Mouse (Mus musculus): ENCODE results near the gene Rara.

Gene Rara

DNA sequence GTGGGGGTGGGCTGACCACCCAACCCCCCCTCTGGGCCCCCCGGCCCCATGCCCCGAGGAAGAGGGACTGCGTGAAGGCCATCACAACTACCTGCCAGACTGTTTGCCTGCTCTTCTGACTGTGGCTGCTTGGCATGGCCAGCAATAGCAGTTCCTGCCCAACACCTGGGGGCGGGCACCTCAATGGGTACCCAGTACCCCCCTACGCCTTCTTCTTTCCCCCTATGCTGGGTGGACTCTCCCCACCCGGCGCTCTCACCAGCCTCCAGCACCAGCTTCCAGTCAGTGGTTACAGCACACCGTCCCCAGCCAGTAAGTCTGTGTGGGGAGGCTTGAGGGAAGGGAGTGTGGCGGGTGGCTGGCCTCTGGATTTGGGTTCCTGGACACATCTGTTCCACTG is 22.9 kb downstream of the Rara start:
- in situ Hi-C loops (cut with MboI, MseI): loop anchor here in 1 of 2 experiments (10.0 kb wide), 1 partner anchor 1364 kb away; the partner anchor contains the start of gene Eif1

DNA sequence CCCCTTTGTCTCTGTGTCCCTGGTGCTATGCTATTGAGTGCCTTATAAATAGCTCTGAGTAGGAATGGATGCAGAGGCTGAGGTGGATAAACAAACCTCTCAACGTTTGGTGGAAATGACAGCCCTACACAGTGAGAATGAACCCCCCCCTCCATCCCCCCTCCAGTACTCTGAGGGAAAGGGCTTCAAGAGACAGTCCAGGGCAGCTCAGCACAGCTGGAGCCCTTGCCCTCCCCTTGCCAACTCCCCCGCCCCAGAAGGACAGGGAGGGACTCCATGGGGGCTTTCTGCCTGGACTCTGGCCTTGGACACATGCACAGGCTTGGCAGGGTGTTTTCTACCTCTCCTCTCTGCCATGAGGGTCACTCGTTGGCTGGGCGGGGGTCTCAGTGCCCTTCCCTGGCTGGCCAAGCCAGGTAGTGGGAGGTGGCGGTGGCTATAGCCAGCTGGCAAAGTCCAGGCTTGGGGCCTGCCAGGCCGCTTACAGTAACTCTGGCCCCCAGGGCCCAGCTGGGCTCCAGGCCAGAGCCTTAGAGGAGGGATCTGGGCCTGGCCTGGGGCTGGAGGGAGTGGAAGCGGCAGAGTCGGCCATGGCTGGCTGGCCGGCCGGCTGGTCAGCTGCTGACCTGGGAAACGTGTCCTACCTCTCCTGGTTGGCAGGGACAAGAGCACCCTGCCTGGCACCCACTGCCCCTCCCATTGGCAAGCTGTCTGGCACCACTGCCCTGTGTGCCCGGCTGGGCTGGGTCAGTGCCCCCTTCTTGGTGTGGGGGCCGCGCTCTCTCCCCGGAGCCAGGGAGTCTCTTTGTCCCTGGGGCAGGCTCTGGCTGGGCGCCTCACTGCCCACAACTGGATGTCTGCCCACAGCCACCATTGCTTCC is 23.6 kb downstream of the Rara start:
- in situ Hi-C loops (cut with MboI, MseI): loop anchor here in 1 of 2 experiments (10.0 kb wide), 1 partner anchor 1364 kb away; the partner anchor contains the start of gene Eif1

DNA sequence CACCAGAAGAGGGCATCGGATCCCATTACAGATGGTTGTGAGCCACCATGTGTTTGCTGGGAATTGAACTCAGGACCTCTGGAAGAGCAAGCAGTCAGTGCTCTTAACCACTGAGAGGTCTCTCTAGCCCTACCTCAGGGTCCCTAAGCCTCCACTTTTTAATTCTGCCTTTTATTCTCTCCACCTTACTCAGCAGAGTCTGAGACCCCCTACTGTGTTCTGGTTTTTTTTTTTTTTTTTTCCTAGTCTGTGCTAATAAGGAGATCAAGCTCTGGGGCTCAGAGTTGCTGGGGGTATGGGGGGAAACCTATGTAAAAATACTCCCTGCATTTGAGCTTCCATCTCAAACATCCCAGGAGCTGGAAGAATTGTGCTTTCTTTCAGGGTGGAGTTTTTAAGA is 24.5 kb downstream of the Rara start:
- in situ Hi-C loops (cut with MboI, MseI): loop anchor here in 1 of 2 experiments (10.0 kb wide), 1 partner anchor 1363 kb away; the partner anchor contains the start of gene Eif1

DNA sequence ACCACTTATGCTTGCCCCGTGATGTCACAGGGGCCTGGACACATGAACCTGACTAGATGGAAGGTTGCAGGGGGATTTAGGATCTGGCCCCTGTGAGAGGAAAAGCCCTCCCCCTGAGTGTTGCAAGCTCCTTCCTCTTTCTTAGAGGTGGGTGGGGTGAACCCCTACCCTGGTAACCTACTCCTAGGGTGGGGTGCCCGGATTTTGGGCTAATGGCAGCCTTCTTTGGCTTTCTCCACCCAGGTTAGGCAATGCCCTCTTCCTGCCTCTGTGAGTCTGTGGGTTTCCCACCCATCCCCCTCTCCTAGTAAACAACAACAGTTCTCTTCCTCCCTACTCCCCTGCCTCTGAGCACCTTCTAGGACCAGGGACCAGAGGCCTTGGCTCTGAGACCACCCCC is 25.1 kb downstream of the Rara start:
- in situ Hi-C loops (cut with MboI, MseI): loop anchor here in 1 of 2 experiments (10.0 kb wide), 1 partner anchor 1362 kb away; the partner anchor contains the start of gene Eif1

DNA sequence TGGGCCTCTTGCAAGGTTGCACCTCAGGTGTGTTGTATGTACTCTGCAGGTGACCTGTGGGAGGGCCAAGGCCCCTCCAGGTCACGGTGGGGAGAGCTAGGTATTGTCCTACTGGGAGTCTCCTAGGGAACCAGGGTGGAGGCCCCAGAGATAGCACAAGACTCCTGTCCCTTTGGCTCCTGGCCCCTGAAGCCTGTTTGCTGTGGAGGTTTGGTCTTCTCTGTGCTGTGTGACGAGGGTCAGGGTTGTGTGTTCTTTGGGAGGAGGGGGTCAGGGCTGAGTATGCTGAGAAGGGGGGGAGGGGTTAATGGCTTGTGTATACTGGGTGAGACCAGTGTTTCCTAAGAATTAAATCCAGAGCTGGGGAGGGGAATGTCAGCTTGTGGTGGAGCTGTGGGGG is 25.7 kb downstream of the Rara start:
- in situ Hi-C loops (cut with MboI, MseI): loop anchor here in 1 of 2 experiments (10.0 kb wide), 1 partner anchor 1361 kb away; the partner anchor contains the start of gene Eif1

DNA sequence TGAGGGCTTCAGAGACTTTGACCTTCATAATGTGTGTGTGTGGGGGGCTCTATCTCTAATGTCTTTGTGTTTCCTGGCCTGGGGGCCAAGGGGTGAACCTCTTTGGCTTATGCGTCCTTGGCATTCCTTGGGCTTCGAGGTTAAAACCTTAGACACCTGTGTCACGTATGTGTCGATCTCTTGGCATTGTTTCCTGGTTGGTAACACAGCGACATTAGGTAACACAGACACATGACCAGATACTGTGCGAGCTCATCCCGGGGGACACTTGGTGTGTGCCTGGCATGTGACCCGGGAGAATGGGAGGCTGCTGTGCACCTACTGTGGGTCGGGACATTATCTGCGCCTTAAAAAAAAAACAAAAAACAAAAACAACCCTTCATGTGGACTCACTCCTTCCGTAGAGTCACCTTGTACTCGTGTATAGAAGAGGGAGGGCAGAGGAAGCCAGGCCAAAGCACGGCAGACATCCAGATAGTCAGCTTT is 26.3 kb downstream of the Rara start:
- in situ Hi-C loops (cut with MboI, MseI): loop anchor here in 1 of 2 experiments (10.0 kb wide), 1 partner anchor 1361 kb away; the partner anchor contains the start of gene Eif1

DNA sequence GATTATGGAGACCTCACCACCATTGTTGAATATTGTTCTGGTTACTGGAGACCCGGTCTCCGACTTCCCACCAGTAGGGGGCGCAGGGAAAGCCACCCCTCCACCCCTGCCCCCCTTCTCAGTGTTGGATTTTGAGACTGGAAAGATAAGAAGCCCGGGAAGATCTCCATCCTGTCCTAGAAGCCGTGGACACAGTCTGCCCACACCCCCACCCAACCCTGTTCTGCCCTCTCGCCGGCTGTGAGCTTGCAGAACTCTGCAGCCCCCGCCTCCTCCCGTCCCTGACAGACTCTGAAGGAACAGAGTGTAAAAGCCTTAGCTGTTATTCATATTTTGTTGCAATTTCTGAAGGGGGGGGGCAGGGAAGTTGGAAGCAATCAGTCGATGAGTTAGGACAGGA is 26.8 kb downstream of the Rara start:
- in situ Hi-C loops (cut with MboI, MseI): loop anchor here in 1 of 2 experiments (10.0 kb wide), 1 partner anchor 1360 kb away; the partner anchor contains the start of gene Eif1

DNA sequence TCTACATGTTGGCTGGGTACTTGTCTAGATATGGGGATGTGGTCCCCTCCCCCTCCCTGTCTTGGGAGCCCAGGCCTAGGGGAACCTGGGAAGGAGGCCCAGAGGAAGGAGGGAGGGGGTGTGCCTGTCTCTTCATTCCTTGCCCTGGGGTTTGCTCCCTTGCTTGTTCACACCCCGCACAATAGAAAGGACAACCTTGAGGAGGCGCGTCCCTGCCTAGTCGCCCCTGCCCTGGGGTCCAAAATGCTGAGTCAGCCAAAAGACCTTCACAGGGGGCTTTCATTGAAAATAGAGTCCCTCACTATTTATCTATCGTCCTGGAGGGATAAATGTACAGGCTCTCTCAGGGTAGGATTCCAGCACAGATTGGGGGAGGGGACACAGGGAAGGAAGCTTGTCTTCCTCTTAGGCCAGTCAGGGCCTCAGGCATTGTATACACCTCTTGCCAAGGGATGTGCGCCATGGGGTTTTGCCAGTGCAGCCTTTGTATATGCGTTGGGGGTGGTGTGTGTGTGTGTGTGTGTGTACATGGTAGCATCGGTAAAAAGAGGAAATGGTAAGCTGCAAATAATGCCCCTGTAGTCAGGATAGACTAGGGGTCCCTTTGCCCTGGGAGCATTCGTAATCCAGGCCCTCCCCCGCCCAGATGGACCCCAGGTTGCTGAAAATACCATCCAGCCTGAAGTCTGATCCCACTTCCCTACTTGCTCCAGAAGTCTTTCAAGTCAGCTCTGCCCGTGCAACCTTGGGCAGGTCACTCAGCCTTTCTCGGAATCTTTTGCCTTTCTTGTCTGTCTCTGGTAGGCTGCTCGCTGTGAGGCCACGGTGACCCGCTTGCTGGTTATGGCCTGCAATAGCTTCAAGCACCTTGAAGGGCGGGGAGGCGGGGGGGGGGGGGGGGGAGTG is 27.4 kb downstream of the Rara start:
- in situ Hi-C loops (cut with MboI, MseI): loop anchor here in 1 of 2 experiments (10.0 kb wide), 1 partner anchor 1360 kb away; the partner anchor contains the start of gene Eif1

DNA sequence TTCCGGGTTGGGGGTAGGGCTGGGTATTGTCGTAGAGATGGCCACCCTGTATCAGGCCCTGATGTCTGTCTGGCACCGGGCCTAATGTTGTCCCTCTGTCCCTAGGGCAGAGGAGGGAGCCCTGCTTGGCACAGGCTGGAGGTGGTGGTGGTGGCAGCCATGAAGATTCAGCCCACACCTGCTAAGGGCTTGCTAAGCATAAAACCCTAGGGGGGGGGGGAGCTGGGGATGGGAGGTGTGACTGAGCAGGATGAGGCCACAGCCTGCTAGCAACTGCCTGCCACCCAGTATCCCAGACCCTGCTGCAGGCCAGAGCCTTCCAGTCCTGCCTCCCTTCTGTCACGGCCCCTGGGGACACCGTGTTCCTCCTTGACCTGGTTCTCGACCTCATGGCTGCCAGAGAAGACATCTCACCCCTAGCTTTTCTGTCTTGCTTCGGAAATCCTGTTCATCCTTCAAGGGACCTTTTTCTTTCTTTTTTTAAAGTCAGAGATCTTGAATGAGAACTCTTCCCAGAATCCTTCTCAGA is 28.2 kb downstream of the Rara start:
- in situ Hi-C loops (cut with MboI, MseI): loop anchor here in 1 of 2 experiments (10.0 kb wide), 1 partner anchor 1359 kb away; the partner anchor contains the start of gene Eif1

DNA sequence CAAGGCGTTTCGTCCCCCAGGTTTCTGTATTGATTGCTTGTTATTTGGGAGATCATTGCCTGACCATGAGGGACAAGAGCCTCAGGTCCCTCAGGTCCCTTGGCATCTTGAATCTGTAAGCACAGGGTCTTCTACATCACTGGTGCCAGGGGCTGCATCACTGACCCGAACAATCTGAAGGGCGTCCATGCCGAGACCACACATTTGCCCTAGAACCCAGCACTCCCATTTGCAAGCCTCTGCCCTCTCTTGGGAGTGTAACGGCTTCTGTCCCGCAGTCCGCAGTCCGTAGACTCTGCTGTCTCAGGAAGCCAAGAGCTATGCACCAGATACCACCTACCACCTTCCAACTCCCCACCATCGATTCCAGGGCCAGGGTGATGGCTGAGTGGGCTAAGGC is 28.7 kb downstream of the Rara start:
- in situ Hi-C loops (cut with MboI, MseI): loop anchor here in 1 of 2 experiments (10.0 kb wide), 1 partner anchor 1358 kb away; the partner anchor contains the start of gene Eif1

DNA sequence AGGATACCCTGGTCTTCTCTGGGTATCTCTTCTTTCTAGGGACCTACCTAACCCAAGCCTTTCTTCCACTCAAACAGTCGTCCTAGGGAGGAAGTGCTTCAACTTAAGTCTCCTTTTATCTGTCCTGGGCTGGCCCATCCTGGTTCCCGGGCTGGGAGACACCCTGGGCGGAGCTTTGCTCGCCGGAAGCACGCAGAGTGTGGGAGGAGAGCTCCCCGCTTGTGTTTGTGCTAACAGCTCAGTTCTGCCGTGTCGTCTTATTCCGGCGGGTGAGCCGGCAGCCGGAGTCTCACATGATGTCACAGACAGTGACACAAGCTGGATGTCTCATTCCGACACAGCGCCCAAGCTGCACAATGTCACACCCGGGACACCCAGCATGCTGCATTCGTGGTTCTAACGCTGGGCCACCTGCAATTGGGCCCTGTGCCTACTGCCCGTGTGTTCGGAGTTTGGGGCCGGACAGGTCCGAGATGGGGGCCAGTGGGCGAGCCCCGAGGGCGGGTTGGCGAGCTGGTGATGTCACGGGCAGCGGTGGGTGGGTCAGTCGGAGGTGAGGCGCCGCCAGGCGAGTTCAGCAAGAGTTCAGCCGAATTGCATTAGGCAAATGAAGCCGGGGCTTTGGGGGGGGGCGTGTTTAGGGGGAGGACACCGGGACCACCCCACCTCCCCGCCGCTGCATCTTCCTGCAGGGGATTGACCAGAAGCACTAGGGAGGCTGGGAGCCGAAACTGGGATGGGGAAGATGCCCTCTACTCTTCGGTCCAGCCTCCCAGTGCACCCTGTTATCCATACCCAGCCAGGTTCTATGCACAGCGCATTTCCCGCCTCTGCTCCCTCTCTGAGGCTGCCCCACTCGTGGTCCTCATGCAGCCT is 32.1 kb downstream of the Rara start:
- in situ Hi-C loops (cut with MboI, MseI): loop anchor here in 1 of 2 experiments (10.0 kb wide), 1 partner anchor 1355 kb away; the partner anchor contains the start of gene Eif1

DNA sequence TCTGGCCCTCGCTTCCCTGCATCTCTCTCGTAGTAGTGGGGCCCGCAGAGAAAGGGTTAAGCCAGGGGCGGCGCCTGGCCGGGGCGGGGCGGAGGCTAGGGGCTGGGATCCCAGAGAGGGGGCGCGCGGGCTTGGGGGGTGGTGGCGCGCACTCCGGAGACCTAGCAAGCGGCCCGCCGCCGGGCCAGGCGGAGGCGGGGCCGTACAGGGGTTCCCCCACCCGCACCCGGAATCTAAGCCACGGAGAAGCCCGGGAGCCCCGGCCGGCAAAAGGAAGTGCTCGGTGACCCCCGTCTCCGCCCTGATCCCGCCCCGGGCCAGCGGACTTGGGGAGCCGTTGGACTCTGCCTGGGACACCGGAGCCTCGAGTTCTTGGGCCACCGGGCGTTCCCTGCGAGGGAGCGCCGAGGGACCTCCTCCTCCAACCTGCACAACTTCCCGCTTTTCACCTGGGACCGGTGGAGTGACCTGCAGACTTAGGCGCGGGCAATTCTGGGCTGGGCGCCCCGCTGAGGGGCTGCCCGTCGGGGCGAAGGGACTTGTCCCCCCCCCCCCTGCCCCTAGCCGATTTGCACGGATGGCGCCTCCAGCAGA is 32.8 kb downstream of the Rara start:
- in situ Hi-C loops (cut with MboI, MseI): no loop called here

DNA sequence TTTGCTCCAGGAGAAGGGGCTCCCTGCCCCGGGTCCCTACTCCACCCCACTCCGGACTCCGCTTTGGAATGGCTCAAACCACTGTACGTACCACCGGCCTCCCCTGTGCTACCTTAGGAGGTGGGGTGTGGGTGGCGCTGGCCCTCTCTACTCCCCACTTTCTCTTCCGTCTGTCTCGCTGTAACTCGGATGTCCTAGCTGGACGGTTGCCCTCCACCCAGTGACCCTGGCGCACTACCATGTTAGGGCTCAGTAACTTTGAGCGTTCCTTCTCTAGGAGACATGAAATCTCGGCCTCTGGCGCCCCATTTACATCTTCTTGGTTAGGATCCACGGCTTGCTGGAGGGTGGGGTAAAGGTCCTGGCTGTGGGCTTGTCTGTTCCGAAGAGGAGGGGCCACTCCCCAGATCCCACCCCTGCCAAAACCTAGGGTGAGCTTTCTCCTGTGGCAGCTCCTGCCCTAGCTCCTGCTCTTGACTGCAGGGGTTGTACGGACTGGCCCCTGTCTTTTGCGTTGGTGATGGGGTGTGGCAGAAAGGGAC is 33.5 kb downstream of the Rara start:
- in situ Hi-C loops (cut with MboI, MseI): no loop called here

DNA sequence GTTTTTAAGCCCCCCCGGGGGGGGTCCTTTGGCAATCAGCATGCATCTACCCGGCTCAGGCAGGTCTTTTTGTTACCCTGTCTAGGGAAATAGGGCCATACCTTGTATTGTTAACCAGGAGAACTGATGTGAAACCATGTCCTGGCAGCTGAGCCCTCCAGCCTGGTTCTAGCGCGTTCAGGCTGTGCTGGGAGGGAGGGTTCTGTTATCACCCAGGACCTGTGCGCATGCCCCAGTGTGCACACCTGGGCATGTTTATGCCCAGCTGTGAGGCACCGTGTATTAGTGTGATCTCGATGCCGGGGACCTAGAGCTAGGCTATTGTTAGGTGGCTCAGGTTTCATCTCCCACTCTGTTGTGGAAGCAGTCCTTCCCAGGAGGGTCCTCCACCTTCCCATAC is 34.1 kb downstream of the Rara start:
- in situ Hi-C loops (cut with MboI, MseI): no loop called here

DNA sequence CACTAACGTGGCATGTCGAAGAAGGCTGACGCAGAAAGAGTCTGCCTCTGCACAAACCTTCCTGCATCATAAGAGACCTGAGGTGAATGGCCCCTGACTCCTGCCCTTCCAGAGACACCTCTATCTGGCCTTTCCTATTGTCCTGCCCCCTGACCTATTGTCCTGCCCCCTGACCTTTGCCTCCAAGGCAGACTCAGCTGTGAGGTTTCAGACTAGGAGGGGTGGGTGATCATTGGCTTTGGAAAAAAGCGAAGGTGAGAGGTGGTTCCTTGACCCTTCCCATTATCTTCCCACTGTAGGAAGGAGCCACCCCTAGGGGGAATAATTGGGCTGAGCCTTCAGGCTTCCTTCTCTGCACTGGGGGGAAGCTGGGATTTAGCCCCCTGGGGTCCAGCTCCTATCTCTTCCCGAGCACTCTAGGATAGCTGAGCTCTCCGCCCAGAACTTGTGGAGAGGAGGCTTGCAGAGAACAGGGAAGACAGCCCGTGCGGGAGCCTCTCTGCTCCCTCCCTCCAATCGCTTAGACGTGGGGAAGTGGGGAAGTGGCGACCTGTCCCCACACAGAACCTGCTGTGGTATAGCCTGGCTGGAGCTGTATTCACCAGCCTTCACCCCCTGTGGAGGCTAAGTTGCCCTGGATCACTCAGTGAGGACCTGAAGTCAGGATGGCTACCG is 34.9 kb downstream of the Rara start:
- in situ Hi-C loops (cut with MboI, MseI): no loop called here

DNA sequence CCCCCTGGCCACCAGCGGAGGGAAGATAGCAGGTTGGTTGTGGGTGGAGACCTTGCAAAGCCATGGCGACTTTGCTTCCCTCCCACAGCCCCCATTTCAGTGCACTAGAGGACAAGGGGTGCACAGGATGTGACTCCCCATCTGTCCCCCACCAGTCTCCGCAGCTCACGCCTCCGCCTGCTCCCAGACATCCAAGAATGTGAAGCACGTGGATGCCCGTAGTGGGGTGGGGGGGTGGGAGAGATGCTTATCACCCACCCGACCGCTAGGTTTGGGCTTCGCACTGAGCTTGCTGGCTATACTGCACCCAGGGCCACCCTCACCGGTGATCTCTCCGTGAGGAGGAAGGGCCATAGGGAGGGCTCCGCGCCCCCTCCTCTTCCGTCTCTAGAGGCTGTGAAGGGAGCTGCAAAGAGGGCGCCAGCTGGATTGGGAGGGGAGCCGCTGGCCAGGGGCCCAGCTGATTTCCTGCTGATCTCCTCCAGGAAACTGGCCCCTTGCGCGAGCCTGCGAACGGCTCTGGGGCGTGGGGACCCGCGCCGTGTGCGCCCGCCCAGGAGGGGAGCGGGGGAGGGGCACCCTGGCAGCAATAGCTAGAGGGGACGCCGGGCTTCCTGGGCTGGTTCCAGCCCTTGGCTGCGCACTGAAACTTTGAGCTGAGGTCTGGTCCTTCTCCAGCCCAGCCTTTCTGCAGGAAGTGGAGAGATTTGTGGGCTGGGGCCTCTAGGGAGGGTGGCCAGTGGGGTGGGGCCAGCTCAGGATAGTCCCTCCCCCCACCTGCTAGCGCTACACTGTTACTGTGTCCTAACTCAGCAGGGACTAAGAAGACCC is 35.8 kb downstream of the Rara start:
- in situ Hi-C loops (cut with MboI, MseI): no loop called here

DNA sequence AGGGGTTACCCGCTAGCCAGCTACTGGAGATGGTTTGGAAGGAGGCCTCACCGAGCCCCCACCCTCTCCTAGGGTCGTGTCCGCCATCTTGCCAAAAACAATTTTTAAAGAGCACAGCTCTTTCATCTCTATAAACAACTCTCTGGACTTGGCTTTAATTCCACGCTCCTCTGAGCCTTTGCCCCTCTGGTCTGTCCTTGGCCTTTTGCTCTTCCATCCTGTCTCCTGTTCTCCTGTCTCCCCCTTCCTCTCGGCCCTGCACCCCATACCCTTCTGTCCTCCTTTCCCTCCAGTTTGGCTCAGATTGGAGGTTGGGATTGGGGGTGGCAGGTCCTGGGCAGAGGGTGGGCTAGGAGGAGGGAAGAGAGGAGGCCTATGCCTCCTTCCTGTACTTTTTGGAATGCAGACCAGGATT is 36.6 kb downstream of the Rara start:
- in situ Hi-C loops (cut with MboI, MseI): no loop called here

All from T-helper 17 cell (primary cell).